Mouse (Mus musculus) stomach, postnatal 0 days (tissue): ENCODE data around the gene Hdac7.

Experiments
- CTCF ChIP-seq: IDR thresholded peaks from 2 replicates; pipeline ENCODE4 v1.5.1; 2016; ENCODE audit warnings: antibody characterized with exemption, low read depth, mild to moderate bottlenecking, moderate library complexity
- EP300 ChIP-seq: optimal IDR thresholded peaks from 2 replicates; pipeline ENCODE3; 2016; ENCODE audit warnings: antibody characterized with exemption

GRCm38 (mm10) chr15:97760952-97761351 is 83.3 kb downstream of the Hdac7 start:
- TF ChIP-seq CTCF (no peak), EP300 (no peak)
